Mouse (Mus musculus) heart, adult 18-20 months (tissue): ENCODE measurements around the gene Ccnb2. TPM values are rescaled to one million over a fixed set of nuclear protein-coding genes. Genes with fewer than 3 reads are reported as not detected.
"Not testable (repeated sequence)": the region's sequence is repeated elsewhere in the genome, so short reads cannot be mapped to it uniquely, and the experiment has no call there.

Experiments
- DNase-seq, 2 experiments: peaks; one replicate each; pipeline ENCODE4 v3.0.0; 2021 to 2022; ENCODE audit warnings: mixed read lengths in 1 of 2
- long read RNA-seq, 2 experiments: library from polyadenylated mRNA; stranded (forward); transcript quantifications; one replicate each; pipeline ENCODE4 v2.0.0; 2021
- total RNA-seq, 2 experiments: library from RNA; stranded (reverse); gene quantifications; 2 replicates each; pipeline ENCODE4 v1.2.3; 2021

The Ccnb2 gene
- under 1 TPM; 0.54 to 0.67 TPM for total RNA-seq
- long read RNA-seq, experiment 1, partial matches to known transcripts: 0 of 2 reads
- long read RNA-seq, experiment 1, other reads (novel, unspliced or antisense): 0 of 2 reads
- long read RNA-seq, experiment 2, partial matches to known transcripts: 1 of 2 reads
- long read RNA-seq, experiment 2, other reads (novel, unspliced or antisense): 0 of 2 reads

DNA sequence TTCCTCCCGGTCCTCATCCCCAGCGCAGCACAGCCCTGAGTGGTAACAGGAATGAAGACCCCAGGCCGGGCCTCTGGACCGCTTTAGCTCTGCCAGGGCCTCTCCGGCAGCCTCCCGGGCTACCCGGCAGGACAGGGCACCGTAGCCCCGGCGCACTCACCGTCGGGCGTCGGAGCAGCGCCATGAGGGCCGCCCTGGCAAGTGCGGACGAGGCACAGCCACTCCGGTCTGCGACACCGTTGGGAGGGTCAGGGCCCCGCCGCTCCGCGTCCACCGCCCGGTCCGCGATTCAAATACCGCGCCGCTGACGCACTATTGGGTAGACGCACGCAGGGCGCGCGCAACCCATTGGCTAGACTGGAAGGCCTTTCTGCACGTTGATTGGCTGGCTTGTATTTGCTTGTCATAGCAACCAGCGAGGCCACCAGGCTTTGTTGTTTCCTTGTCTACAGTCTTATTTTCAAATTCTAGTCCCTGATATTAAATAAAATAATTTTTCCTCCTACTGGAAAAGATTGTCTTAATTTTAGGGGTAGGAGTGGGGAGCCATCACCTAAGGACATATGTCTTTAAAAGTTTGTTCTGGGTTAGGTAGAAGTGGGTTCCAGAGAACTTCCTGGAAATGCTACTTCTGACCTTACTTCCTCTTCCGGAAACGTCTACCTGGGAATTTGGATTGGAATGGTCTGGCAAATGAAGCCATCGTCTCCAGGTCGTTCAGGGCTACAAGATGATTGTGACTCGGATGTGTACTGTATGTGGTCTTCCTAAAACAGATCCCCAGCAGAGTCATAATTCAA lies at the start of gene Ccnb2:
Ccnb2 (minus strand) TSS at position 291 of the 800 bp plus-strand sequence.
- DNase-seq: peak; percentile 86 to 89

DNA sequence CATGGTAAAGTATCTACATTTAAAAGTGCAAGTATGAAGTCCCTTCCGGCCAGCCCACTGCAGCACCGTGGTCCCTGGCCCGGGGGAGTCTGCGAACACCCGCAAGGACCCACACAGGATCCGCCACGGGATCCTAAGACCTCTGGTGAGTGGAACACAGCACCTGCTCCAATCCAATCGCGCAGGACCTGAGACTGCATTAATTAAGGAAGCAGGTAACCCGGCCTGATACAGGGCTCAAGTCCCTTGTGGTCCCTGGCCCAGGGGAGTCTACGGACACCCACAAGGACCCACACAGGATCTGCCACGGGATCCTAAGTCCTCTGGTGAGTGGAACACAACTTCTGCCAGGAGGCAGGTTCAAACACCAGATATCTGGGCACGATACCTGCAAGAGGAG lies 41.7 kb upstream of the Ccnb2 start:
- DNase-seq: not testable (repeated sequence)

DNA sequence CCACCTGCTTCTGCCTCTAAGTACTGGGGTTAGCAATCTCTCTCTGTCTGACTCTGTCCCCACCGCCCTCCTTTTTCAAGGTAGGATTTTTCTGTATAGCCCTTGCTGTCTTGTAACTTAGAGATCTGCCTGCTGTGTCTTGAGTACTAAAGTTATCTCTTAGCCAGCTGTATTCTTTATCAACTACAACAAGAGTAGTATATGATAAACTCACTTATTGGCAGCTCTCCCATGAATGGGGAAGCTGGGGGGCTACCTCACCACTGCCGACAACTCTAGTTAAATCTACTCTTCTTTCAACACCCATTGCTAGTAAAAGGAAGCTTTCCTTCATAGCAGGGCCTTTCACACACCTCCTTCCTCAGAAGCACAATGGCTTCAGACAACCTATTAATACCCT lies 31.0 kb upstream of the Ccnb2 start:
- no peak for DNase-seq

DNA sequence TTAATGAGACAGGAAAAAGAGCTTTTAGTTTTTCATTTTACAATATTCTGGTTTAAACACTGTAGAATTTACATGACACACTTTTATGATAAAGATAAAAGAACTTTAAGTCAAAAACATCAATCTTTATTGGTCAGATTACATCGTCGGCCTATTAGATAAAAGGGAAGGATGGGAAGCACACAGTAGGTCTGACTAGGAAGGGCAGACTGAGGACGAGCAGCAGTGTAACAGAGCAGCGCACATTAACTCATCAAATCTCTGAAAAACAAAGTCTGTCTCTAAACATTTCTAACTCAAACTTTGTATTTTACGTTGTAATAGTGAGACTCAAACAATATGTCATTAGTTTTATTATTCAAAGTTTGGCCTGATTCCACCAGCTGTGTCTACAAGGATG lies 27.7 kb upstream of the Ccnb2 start:
- no peak for DNase-seq

DNA sequence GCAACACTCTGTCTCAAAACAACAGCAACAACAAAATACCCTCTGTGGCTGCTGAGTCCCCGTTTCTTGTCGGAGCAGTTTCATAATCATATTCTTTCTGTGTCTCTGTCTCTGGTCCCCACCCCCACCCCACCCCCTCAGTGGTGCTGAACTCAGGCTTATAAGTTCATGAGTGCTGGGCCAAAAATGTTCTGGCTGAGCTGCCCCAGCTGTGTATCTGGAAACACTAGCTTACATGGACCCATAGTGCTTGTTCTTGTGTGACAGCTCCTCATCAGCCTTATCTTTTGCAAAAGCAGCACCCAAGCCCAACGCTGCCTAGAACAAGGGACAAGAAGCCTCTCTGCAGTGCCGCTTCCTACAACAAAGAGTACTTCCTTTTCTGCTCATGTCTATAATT lies 18.6 kb upstream of the Ccnb2 start:
- peak; percentile 57 to 73 for DNase-seq

DNA sequence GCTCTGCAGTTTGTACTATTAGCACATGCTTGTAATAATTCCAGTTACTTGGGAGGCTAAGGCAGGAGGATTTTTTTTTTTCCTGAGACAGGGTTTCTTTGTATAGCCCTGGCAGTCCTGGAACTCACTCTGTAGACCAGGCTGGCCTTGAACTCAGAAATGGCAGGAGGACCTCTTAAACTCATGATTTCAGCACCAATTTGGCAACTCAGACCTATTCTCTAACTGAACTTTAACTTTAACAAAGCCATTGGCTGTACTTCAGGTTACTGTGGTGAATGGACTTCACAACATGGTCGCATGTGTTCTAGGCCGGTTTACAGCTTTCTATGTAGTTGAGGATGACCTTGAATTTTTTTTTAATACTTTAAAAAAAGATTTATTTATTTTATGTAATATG lies 1.3 kb upstream of the Ccnb2 start:
- DNase-seq: no peak

DNA sequence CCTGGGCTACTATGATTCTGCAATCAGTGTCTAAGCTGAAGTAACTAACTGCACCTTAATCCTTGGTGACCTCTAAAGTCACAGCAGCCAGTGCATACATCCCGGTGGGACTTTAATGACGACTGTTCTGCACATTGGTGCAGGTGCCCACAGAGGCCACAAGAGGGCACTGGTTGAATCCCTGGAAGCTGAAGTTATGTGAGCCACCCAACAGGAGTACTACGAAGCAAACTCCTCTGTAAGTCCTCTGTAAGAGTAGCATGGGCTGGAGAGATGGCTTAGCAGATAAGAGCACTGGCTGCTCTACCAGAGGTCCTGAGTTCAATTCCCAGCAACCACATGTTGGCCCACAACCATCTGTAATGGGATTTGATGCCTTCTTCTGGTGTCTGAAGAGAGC lies 4.9 kb downstream of the Ccnb2 start:
- no peak for DNase-seq

DNA sequence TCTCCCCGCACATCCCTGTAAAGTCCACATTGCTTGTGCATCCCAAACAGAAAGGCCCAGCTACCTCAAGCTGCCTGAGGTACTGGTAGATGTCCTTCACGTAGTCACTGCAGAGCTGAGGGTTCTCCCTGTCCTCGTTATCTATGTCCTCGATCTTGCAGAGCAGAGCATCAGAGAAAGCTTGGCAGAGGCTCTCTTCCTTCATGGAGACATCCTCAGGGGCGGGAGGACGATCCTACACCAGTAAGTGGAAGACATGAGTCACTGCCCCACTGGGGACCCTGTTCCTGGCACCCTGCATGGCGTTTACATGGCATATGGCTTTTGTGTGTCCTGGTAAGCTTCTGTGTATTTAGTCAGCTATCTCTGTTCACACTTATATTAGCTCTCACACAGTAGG lies 8.3 kb downstream of the Ccnb2 start:
- DNase-seq: no peak

DNA sequence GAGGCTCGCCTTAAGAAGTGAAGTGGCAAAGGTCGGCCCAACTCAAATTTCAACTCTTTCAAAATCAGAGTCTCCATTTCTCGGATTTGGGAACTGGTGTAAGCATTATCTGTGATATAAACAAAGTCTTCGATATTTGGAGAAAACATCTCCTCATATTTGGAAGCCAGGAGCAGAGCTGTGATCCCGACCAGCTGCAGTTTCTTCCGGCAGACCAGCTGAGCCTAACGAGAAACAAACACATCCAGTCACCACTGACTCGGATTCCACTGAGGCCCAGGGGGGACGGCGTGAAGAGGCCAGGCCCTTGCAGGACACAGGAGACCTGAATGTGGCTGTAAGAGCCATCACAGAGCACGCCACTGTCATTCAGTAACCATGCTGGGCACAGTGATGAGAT lies 10.7 kb downstream of the Ccnb2 start:
- peak in 1 of 2 experiments; percentile 13 for DNase-seq

DNA sequence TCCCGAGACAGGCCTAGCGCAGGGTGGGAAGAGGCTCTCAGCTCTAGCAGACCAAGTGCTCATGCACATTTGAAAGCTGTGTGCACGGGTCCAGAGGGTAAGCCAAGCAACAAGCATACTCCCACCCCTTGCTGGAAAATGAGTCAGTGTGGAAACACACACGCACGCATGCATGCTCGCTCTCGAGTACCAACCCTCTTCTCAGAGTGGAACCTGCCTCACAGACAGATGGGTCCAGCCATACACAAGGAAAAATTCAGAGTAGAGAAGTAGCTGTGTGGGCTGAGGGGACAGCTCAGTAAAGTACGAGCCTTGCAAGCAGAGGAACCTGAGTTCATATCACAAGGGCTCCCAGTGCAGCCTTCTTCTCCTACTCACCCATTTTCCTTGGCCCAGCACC lies 11.6 kb downstream of the Ccnb2 start:
- DNase-seq: no peak

DNA sequence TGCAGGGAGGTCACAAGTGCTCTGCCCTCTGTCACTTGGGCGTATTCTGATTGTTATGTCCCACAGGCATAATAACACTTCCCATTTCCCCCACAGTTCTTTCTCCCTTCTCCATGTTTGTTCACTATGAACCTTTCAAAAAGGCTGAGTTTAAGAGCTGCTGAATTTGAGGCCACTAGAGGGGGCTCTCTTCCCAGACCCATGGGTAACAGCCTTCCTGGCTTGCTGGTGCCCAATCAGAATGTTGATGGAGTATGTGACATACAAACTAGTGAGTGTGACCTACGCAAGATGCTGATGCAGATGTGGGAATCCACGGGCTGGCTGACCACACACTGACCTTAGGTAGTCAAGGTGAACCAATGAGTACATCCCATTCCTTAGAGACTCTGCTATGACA lies 12.6 kb downstream of the Ccnb2 start:
- DNase-seq: peak; percentile 18 to 49

DNA sequence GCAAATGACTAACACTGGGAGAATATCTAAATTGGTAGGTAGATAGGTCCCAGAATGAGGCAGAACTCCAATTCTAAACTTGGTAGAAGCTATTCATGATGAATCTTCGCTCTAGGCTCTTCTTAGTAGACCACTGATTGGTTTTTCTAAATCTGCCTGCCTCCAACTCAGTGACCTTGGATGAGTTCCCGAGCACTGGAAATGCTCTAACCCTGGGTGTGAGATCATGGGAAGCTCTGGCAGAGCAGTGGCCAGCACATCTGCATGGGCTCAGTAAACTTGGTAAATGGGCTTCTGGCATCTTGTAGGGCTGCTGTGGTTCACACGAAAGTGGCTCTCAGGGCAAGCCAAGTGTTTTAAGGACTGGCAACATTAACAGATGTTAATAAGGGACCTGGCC lies 14.8 kb downstream of the Ccnb2 start:
- DNase-seq: peak in 1 of 2 experiments; percentile 32

DNA sequence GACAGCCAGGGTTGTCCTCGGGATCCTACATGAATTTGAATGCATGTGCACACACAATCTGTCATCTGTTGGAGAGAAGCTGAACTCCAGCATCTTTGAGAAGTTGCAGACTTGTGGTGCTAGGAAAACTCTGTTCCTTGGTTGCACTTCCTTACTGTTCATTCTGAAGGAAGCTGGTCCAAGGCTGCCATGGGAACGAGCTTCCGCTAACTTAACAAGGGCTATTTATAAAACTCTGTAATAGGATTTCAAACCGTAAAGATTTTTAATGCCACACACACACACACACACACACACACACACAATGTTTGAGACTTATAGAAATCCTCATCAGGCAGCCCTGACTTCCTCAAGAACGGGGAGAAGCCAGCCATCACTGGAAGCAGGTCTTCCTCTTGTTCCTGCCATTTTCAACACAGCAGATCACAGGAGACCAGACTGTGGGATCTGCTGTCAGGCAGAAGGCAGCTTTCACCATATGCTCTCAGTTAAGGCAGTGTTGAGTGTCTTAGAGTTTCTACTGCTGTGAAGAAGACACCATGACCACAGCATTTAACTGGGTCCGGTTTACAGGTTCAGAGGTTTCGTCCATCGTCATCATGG lies 19.3 kb downstream of the Ccnb2 start:
- DNase-seq: no peak

DNA sequence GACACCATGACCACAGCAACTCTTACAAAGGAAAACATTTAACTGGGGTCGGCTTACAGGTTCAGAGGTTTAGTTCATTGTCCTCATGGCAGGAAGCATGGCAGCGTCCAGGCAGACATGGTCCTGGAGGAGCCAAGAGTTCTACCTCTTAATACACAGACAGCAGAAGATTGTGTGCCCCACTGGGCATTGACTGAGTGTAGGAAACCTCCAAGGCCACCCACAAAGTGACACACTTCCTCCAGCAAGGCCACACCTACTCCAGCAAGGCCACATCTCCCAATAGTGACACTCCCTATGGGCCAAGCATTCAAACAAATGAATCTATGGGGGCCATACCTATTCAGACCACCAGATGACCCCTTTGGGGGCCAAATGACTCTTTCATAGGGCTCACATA lies 25.3 kb downstream of the Ccnb2 start:
- no peak for DNase-seq

DNA sequence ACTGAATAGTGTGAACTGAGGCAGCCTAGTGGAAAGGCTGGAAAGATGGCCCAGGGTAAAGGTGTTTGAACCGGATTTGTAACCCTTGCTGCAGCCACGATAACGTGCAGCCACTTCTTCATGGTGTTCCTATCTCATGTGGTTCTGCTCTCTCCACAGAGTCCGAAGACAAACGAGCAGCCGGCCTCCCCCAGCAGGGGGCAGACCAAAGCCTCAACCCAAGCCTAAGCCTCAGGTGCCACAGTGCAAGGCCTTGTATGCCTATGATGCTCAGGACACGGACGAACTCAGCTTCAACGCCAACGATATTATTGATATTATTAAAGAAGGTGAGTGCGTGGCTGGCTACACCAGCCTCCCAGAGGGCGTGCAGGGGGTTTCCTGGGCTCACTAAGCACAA lies 25.7 kb downstream of the Ccnb2 start:
- DNase-seq: peak in 1 of 2 experiments; percentile 43

DNA sequence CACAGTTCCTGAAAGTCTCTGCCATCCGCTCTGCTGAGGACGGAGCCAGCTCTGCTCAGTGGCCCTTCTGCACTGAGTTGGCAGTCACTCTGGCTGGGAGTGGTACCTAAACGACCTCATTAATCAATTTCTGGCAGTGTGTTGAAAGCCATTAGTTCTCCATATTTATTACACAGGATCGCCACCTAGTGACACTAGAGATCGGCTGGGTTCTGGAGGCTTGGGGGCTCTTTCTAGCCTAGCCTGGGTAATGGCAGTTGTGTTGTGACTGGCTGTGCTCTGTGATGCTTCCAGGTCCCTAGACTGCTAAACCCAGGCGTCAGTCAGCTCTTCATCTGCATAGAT lies 28.8 kb downstream of the Ccnb2 start:
- DNase-seq: peak; percentile 39 to 67

DNA sequence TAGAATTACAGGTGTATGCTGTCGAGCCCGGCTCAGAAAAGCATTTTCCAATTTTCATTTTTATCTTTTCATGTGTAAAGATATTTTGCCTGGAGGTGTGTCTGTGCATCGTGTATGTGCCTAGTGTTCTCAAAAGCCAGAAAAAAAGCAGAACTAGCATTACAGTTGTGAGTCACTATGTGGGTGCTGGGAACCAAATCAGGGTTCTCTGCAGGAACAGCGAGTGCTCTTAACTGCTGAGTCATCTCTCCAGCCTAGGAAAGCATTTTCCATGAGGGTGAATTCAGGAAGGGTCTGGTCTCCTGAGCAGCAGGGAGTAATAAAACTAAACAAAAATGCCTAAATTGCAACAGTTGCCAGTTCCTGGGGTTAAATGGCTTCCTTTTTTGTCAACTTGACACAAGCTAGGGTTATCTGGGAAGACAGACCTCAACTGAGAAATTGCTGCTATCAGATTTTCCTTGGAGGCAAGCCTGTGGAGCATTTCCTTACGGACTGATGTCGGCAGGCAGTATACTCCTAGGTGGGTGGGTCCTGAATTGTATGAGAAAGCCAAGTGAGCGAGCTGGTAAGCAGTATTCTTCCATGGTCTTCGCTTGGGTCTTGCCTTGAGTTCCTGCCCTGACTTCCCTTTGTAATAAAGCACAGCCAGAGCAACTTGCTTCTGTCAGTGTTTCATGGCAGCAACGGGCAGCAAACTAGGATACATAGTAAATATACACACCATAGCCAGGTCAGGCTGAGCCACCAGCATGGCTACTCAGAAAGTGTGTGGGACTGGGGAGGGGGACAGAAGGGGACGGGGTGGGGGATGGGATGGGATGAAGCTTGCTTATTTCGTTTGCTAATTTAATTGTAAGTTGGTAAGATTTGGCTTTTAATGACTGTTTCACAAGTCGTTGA lies 29.4 kb downstream of the Ccnb2 start:
- no peak for DNase-seq

DNA sequence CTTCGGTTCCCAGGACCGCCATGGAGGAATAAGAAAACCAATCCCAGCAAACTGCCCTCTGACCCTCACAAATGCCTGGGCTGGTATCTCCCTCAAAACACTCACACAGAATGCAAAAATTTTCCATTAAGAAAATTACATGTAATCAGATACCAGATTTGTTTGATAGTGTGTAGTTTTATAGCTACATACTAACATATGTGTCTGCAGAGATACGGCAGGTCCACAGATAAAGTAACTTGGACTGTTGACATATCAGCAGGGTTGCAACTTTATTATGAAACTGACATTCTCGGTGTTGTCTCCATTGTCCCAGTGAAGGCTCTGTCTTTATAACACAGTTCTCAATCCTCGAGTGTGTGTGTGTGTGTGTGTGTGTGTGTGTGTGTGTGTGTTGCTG lies 30.3 kb downstream of the Ccnb2 start:
- DNase-seq: no peak

DNA sequence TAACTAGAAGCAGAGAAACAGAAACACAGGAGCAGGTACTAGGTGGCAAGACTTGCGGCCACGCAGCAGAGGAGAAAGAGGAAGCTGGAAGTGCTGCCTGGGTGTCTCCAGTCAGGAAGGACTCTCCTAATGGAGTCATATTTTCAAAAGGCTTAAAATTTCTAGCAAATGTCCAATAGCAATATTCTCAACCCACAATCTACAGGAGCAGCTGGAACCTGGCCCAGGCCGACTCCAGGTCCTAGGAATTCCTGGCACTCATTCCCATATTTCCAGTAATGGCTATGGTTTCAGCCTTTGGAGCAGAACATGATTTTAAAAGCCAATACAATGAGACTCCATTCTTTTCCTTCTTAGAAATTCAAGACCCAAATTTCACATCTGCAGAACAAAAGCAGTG lies 31.8 kb downstream of the Ccnb2 start:
- DNase-seq: no peak

DNA sequence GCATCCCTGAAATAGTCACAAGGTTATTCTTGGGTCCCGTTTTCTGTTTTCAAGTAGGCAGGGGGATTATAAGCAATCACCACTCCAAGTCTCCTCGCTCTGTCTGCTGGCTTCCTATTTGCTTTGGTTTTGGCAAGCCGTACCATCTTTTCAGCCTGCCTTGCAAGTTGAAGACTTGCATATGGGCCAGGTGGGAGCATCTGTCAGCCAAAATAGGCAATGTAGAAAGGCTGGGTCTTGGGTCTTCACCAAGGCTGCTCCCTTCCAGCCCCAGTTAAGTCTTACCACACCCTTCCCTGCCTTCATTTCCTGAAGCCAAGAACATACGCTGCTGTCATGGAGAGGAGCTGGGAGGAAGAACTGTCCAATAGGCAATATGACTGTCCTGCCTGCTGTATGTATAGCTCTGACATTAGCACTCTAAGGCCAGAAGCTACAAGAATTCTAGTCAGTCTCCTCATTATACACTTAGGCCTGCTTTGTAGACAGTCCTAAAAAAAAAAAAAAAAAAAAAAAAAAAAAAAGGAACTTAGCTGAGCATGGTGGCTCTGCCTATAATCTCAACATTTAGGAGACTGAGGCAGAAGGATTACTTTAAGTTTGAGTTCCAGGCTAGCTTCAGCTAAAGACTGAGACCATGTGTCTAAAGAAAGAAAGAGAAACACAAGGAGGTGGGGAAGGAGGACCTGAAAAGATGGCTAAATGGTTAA lies 33.8 kb downstream of the Ccnb2 start:
- peak; percentile 19 to 37 for DNase-seq

DNA sequence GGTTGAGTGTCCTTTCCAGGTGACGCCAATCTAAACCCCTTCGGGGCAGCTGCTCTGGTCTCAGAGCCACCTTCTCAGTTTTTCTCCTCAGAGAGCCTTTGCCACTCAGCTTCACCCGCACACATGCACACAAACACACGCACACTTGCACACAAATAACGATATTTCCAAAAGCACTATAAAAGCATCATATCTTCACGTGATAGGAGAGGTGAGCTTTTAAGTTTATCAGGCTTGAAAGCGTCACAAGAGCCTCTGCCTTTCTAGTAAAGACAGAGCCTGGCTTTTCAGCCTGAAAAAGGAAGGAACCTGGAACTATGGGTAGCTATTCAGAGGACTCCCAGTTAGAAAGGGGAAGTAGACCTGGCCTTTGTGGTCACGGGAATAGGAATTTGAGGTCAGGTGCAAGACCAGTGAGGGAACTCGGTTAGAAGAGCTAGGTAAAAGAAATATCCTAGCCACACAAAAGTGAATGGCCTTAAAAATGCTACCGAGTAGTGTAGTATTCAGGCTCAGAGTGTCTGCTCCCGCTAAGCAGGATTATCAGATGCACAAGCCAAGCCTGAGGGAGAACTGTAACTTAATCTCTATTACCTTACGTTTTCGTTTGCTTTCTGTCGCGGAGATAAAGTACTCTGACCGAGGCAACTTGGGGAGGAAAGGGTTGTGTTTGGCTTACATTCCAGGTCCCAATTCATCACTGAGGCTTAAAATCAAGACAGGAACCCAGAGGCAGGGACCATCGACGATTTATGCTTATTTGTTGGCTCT lies 36.2 kb downstream of the Ccnb2 start:
- no peak for DNase-seq
